Mouse (Mus musculus): ENCODE data around the gene Evi2. TPM values are rescaled to one million over a fixed set of nuclear protein-coding genes. Genes with fewer than 3 reads are reported as not detected.

Gene Evi2
- total RNA-seq, 2 experiments from 2014 or later: not detected

Other genes starting within 250 kb of the Evi2 start
- gene Gm9964, start 233.7 kb downstream of the Evi2 start, total RNA-seq (2021): under 1 TPM in 1 of 2 experiments, not detected in 1; 0.48 TPM
- 100 to 1,000 TPM; 112 to 116 TPM for gene Nf1, start 190.9 kb downstream of the Evi2 start, total RNA-seq (2021)
- gene Omg, start 26.5 kb downstream of the Evi2 start, total RNA-seq (2021): 10 to 100 TPM; 79.7 to 86.5 TPM
- gene Evi2b, start 6.8 kb downstream of the Evi2 start, total RNA-seq (2021): under 1 TPM; 0.41 to 0.54 TPM
- 10 to 100 TPM; 28.7 to 29.7 TPM for gene Evi2a, start within 50 bp of the Evi2 start, total RNA-seq (2021)
- gene Rab11fip4, start 60.6 kb upstream of the Evi2 start, total RNA-seq (2021): 100 to 1,000 TPM; 171 to 175 TPM